ENCODE assay signal across 19 mouse cellular contexts in genomic region chr8:96542215-96542614, GRCm38 (mm10).
DNase-seq lines count a peak whose midpoint lies in the region; ATAC-seq and TF ChIP-seq lines count a peak whose summit lies in the region.
"Had no signal": no experiment of that assay in that cellular context is flagged by ENCODE, and none has a peak within 500 bp of the region (broad histone marks: within the 10 kb centered on the region; RNA-seq: fewer than 3 reads in every experiment).

No protein-coding gene starts in this region.

- H3K9me3 ChIP-seq in intestine, embryonic 15.5 days = no peaks in the 10 kb centered on the region
- no peaks in the 10 kb centered on the region for H3K9me3 ChIP-seq in intestine, embryonic 16.5 days (ENCODE audit: control insufficient read depth, low read length)
- no peaks in the 10 kb centered on the region for H3K9me3 ChIP-seq in intestine, postnatal 0 days (ENCODE audit: control insufficient read depth)

- H3K9ac ChIP-seq in intestine, embryonic 15.5 days = no peak overlapping the region
- no peak overlapping the region for H3K9ac ChIP-seq in intestine, embryonic 16.5 days (ENCODE audit: low read depth, low read length)
- H3K9ac ChIP-seq in intestine, postnatal 0 days (ENCODE audit: low read depth, low read length) = no peak overlapping the region

- ATAC-seq in intestine, embryonic 15.5 days = peak; percentile 70; the same call in 1 of the 2 replicates
- no peak for ATAC-seq in intestine, embryonic 16.5 days
- ATAC-seq in intestine, postnatal 0 days = peak; percentile 64; the same call in 1 of the 2 replicates
- ATAC-seq: activated CD4-positive, CD25-positive, alpha-beta regulatory T cell, adult 4 months; CD4-positive, CD25-positive, alpha-beta regulatory T cell, adult 4 months; Patski had no signal

- TF ChIP-seq CTCF in intestine, postnatal 0 days (IDR thresholded peaks at IDR 0.05; ENCODE audit: low read depth) = no peak

- H3K4me1 ChIP-seq in intestine, embryonic 15.5 days (replicated peaks) = no peaks in the 10 kb centered on the region
- no peaks in the 10 kb centered on the region for H3K4me1 ChIP-seq in intestine, embryonic 16.5 days (ENCODE audit: control insufficient read depth, insufficient read depth, low read length)
- no peaks in the 10 kb centered on the region for H3K4me1 ChIP-seq in intestine, postnatal 0 days (replicated peaks; ENCODE audit: control insufficient read depth, insufficient read depth, low read length)

- H3K36me3 ChIP-seq in intestine, embryonic 15.5 days = no peaks in the 10 kb centered on the region
- H3K36me3 ChIP-seq in intestine, embryonic 16.5 days (ENCODE audit: control insufficient read depth, insufficient read depth, low read length) = no peaks in the 10 kb centered on the region
- H3K36me3 ChIP-seq in intestine, postnatal 0 days (ENCODE audit: control insufficient read depth, insufficient read depth) = no peaks in the 10 kb centered on the region
- H3K36me3 ChIP-seq: G1E had no signal

- H3K4me2 ChIP-seq in intestine, embryonic 15.5 days (replicated peaks) = no peak overlapping the region
- H3K4me2 ChIP-seq in intestine, embryonic 16.5 days (ENCODE audit: low read depth, low read length) = no peak overlapping the region
- no peak overlapping the region for H3K4me2 ChIP-seq in intestine, postnatal 0 days (replicated peaks; ENCODE audit: low read depth)

- DNase-seq in embryo, embryonic 9.5 days (ENCODE audit: extremely low spot score) = no peak
- DNase-seq: adrenal gland, adult 2 months; adrenal gland, adult 8-10 months; adrenal gland, postnatal 10 days; adrenal gland, postnatal 14 days; adrenal gland, postnatal 25 days; adrenal gland, postnatal 36 days; B cell, adult 2 months; cerebellum, adult 11 months; cerebellum, adult 11-12 months; cerebellum, adult 18-20 months had no signal

- WGBS in intestine, embryonic 15.5 days = 89% methylated on average over 3 of the region's 3 CpGs
- WGBS in intestine, embryonic 16.5 days = 84% methylated on average over 3 of the region's 3 CpGs
- WGBS in intestine, postnatal 0 days = 85% methylated on average over 3 of the region's 3 CpGs

- H3K27me3 ChIP-seq in intestine, embryonic 15.5 days (replicated peaks) = no peaks in the 10 kb centered on the region
- H3K27me3 ChIP-seq in intestine, embryonic 16.5 days (replicated peaks; ENCODE audit: control insufficient read depth, insufficient read depth, low read length) = no peaks in the 10 kb centered on the region
- no peaks in the 10 kb centered on the region for H3K27me3 ChIP-seq in intestine, postnatal 0 days (replicated peaks; ENCODE audit: control insufficient read depth, insufficient read depth, low read length)
- H3K27me3 ChIP-seq: CH12.LX, Patski had no signal

- H3K27ac ChIP-seq in intestine, embryonic 15.5 days = no peak overlapping the region
- no peak overlapping the region for H3K27ac ChIP-seq in intestine, embryonic 16.5 days (ENCODE audit: low read length)
- no peak overlapping the region for H3K27ac ChIP-seq in intestine, postnatal 0 days (ENCODE audit: low read depth, low read length)

- H3K4me3 ChIP-seq in intestine, embryonic 15.5 days (replicated peaks) = no peak overlapping the region
- H3K4me3 ChIP-seq in intestine, embryonic 16.5 days (ENCODE audit: low read length) = no peak overlapping the region
- no peak overlapping the region for H3K4me3 ChIP-seq in intestine, postnatal 0 days (ENCODE audit: low read depth, low read length)
